Mouse (Mus musculus): ENCODE measurements around the gene Kdm8.

Kdm8 gene

DNA sequence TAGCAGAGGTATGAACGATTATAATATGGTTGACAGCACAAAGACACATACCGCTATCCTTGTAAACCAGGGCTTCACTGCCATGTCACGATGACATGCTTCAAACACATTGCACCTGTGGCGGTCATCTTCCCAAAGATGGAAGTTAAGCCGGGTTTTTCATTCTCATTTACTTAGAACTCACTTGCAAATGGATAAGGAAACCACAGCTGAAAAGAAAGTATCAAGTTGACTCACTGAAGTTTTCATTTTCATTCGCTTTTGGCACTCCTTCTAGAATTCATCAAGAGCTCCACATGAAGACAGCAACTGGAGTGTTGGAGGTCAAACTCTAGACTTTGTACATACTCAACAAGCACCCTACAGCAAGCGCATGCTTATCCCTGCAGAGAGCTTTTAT, 56.4 kb downstream of the Kdm8 start:
- no peak for DNase-seq (ENCODE audit: extremely low spot score, low spot score)

DNA sequence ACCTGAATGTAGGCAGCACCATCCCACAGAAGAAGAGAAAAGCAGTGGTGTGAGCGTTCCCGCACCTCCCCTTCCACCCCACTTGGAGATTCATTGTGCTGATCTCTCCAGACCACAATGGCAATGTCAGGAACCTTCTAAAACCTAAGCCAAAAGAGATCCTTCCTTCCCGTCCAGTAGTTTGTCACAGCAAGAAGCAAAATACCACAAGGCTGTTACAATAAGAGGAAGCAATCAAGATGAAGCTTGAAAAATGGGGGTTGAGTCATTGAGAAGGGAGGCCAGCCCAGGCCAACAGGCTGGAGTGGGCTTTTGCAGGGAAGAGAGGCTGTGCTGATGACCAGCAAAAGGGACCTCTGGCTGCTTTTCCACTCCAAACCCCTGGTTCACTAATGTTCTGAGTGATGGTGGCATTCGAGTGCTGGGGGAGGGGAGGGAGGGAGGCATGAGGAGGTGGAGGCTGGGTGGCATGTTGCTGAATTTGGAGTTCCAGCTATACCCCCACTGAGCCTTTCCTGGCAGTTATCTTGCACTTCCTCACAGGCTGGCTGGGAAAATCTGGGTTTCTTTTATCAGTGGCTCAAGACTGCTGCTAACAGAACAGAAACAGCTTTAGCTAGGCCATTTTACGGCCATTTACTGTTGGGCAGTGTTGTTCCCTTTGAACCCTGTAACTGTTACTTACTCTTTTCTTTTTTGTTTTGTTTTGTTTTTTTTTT, 59.1 kb downstream of the Kdm8 start:
- DNase-seq (ENCODE audit: extremely low spot score, low spot score): no peak

DNA sequence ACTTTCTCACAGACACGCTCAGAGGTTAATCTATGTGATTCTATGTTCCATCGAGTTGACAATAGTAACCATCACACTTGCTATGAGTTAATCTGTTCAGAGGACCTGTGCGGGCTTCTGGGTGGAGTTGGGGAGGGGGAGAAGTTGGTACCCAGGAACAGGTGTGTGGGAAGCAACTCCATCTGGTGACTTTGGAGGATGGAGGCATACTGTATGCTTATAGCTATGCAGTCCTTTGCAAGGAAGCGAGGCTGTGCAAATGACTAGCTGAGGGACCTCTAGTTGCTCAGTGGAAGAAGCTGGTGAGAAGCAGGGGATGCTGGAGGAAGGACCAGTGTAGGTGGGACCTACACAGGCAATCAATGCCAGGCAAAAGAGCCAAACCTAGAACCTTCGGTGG, 60.1 kb downstream of the Kdm8 start:
- no peak for DNase-seq (ENCODE audit: extremely low spot score, low spot score)

DNA sequence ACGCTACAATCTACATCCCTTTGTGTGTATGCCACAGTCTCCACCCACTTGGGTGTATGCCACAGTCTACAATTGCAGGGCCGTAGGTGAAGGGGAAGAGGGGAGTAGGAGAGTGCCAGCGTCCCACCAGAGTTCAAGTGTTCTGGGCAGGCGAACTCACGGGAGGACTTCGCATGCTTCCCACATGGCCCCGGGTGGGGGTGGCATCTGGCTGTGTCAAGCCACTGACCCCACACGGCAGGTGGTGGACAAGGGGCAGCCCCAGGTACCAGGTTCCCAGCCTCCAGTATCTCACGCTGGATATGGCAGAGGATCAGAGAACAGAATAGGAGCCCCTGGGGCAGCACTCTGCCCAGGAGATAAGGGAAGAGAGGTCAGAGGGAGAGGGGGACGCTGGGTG, 61.1 kb downstream of the Kdm8 start:
- no peak for DNase-seq (ENCODE audit: extremely low spot score, low spot score)

DNA sequence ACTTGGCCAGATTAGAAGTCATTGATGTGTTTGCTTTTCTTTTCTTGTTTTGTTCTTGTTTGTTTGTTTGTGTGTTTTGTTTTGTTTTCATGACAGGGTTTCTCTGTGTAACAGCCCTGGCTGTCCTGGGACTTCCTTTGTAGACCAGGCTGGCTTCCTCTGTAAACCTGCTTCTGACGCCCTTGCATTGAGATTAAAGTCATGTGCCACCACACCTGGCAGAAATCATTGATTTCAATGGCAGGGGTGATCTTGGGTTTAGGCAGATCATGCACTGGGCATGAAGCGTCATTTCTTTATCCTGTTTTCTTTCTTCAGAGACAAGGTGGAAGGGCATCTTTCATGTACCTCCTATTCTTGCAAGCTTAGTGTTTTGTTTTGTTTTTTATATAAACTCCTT, 62.8 kb downstream of the Kdm8 start:
- no peak for DNase-seq (ENCODE audit: extremely low spot score, low spot score)

DNA sequence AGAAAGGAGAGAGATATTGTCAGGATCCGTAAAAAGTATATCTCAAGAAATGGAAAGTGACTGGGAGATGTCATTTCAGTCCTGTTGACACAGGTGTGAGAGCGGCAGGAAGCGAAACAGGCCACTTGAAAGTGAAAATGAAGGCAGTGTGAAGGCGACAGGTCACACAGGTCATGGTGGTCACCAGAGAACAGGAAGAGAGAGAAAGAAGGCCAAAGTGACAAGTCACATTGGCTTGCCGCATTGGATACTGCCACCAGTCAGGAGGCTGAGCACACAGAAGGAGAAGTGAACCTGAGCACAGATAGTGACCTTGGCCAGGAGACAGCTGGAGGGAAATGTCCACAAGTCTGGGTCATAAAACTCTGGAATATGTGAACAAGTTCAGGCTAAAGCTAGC, 67.0 kb downstream of the Kdm8 start:
- DNase-seq (ENCODE audit: extremely low spot score, low spot score): no peak

DNA sequence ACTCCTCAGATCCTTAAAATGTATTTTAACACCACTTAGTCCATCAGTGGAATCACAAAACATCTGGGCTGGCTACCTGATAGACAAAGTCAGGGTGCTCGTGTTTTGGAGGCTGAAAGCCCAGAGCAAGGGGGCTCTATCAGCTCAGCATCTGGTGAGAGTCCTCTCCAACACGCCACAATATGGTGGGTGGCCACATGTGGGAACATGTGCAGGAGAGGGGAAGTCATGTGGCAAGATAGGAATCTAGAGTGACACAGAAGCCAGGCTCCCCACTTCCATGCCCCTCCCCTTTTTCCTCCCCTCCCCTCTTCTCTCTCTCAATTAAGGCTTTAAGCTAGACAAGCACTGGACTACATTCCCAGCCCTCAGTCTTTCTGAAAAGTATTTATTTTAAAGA, 67.4 kb downstream of the Kdm8 start:
- DNase-seq (ENCODE audit: extremely low spot score, low spot score): no peak

All from neural tube, embryonic 10.5 days (tissue).